19 mouse cellular contexts compared by ENCODE assay signal in the genomic region with DNA sequence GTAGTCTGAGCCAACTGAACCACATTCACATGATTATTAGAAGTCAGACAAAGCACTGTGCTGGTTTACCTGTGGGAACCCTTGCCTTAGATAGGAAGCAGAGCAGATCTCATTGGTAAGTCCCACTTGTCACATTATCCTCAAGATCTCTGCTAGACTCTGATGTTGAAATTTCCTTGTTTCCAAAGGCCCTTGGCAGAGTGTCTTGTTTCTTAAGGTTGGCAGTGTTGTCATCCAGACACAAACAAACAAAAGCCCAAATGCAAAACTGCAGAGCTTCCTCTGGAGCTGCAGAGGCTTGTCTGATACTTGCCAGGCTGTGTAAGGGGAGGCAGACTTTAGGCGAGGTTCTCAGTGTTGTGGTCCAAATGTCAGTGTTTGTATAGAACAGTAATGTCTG.
"Had no signal": no experiment of that assay in that cellular context is flagged by ENCODE, and none has a peak within 500 bp of the region (broad histone marks: within the 10 kb centered on the region; RNA-seq: fewer than 3 reads in every experiment).

No protein-coding gene starts in this region.

- H3K4me2 ChIP-seq: limb, embryonic 13.5 days; liver, embryonic 12.5 days; liver, embryonic 15.5 days; lung, embryonic 14.5 days; midbrain, embryonic 11.5 days; stomach, embryonic 15.5 days had no signal

- H3K4me3 ChIP-seq: limb, embryonic 10.5 days; limb, embryonic 13.5 days; liver, embryonic 12.5 days; liver, embryonic 15.5 days; stomach, embryonic 15.5 days had no signal

- H3K9me3 ChIP-seq: limb, embryonic 10.5 days; limb, embryonic 13.5 days; liver, embryonic 12.5 days; liver, embryonic 15.5 days; stomach, embryonic 15.5 days had no signal

- H3K9ac ChIP-seq: limb, embryonic 13.5 days; liver, embryonic 12.5 days; liver, embryonic 15.5 days; lung, embryonic 14.5 days; stomach, embryonic 15.5 days had no signal

- H3K27me3 ChIP-seq: limb, embryonic 13.5 days; liver, embryonic 12.5 days; liver, embryonic 15.5 days; stomach, embryonic 15.5 days had no signal

- H3K27ac ChIP-seq: limb, embryonic 10.5 days; limb, embryonic 13.5 days; liver, embryonic 12.5 days; liver, embryonic 15.5 days; macrophage; stomach, embryonic 15.5 days had no signal

- DNase-seq: kidney, adult 18-20 months; kidney, adult 9 months; kidney, postnatal 14 days; kidney, postnatal 4 days; liver; lung, embryonic 14.5 days; lung, postnatal 10 days; midbrain, embryonic 14.5 days; right cerebral cortex, postnatal 25 days; spleen, adult 18-20 months; thymus, postnatal 25 days had no signal

- ATAC-seq: intestine, embryonic 16.5 days; liver, embryonic 12.5 days had no signal

- H3K4me1 ChIP-seq: limb, embryonic 10.5 days; limb, embryonic 13.5 days; liver, embryonic 12.5 days; liver, embryonic 15.5 days; stomach, embryonic 15.5 days had no signal
